Mouse (Mus musculus): ENCODE measurements around the gene Nfyc.

The Nfyc gene

GRCm38 (mm10) chr4:120717591-120717990 lies 113.8 kb downstream of the Nfyc start:
- DNase-seq (ENCODE audit: inconsistent age in 2 of 2, low spot score in 1 of 2) = no peak

- DNase-seq (ENCODE audit: inconsistent age in 2 of 2, low spot score in 1 of 2) = peak in 1 of 2 experiments; percentile 47
Observed at GRCm38 (mm10) chr4:120716765-120717164, 114.6 kb downstream of the Nfyc start.

- DNase-seq (ENCODE audit: inconsistent age in 2 of 2, low spot score in 1 of 2) = peak; percentile 76 to 88
Observed at GRCm38 (mm10) chr4:120716141-120716571, 115.2 kb downstream of the Nfyc start.

- DNase-seq (ENCODE audit: inconsistent age in 2 of 2, low spot score in 1 of 2) = no peak
Observed at GRCm38 (mm10) chr4:120713856-120714497, 117.4 kb downstream of the Nfyc start.

GRCm38 (mm10) chr4:120713021-120713420 lies 118.4 kb downstream of the Nfyc start:
- DNase-seq (ENCODE audit: inconsistent age in 2 of 2, low spot score in 1 of 2) = no peak

GRCm38 (mm10) chr4:120712236-120712635 lies 119.1 kb downstream of the Nfyc start:
- DNase-seq (ENCODE audit: inconsistent age in 2 of 2, low spot score in 1 of 2) = no peak

Measured in adrenal gland, adult (tissue).